ENCODE assay signal across 16 mouse cellular contexts in the genomic region with DNA sequence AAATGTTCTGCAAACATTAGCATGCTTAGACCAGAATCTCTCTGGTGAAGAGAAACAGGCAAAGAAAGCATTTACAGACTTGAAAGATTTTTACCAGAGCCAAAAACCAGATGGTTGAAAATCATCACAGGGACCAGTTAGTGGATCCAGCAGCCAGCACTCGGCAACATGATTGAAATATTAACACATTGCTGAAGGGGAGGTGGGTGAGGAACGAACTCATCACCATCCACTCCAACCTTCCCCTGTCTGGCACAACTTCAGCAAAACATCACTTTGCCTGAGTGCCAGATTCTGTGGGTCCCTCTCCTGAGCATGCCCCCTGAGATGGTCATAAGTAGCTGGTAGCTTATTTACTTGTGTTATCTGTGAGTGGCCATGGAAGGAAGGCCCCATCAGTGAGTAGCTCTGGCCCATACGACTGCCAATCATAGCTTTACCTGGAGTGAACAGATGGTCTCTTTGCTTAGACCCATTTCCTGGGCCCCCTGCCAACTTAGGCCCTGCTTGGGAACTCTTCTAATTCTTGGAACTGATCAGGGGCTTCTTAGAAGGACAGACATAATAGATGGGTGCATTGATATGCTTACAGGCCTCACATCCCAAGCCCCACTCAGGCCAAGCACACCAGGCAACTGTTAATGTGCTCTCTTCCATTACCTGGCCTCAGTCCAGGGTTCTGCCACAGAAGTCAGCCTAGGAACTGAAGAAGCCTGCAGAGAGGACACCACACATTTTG. TPM values are rescaled to one million over a fixed set of nuclear protein-coding genes. Genes with fewer than 3 reads are reported as not detected.
DNase-seq lines count a peak whose midpoint lies in the region; ATAC-seq lines count a peak whose summit lies in the region.
"Had no signal": no experiment of that assay in that cellular context is flagged by ENCODE, and none has a peak within 500 bp of the region (broad histone marks: within the 10 kb centered on the region; RNA-seq: fewer than 3 reads in every experiment).

No protein-coding gene starts in this region.

- no peak overlapping the region for H3K9ac ChIP-seq in forebrain, embryonic 12.5 days
- H3K9ac ChIP-seq in forebrain, embryonic 11.5 days (ENCODE audit: low read length): no peak overlapping the region
- no peak overlapping the region for H3K9ac ChIP-seq in midbrain, embryonic 14.5 days (replicated peaks; ENCODE audit: low read length)
- no peak overlapping the region for H3K9ac ChIP-seq in midbrain, embryonic 15.5 days
- H3K9ac ChIP-seq: heart, embryonic 12.5 days; midbrain, embryonic 12.5 days; stomach, embryonic 15.5 days had no signal

- DNase-seq in forebrain, embryonic 11.5 days (ENCODE audit: low spot score): no peak
- peak; percentile 8 for DNase-seq in midbrain, embryonic 14.5 days
- peak; percentile 86 to 91 for DNase-seq in cerebellum, postnatal 25 days
- no peak for DNase-seq in frontal cortex, postnatal 36 days (ENCODE audit: low spot score in 2 of 2)
- no peak for DNase-seq in ovary, postnatal 14 days (ENCODE audit: low spot score)
- DNase-seq: adrenal gland, adult 8-10 months; gastrocnemius, postnatal 36 days; kidney, adult 9 months; lung, postnatal 10 days; thymus, postnatal 4 days had no signal

- H3K27ac ChIP-seq in forebrain, embryonic 12.5 days: 0 out of 2 replicates have a peak overlapping the region, but pooled peaks have one; percentile 31
- H3K27ac ChIP-seq in forebrain, embryonic 11.5 days (ENCODE audit: low read depth, low read length): no peak overlapping the region
- no peak overlapping the region for H3K27ac ChIP-seq in midbrain, embryonic 14.5 days (replicated peaks; ENCODE audit: low read depth, low read length)
- no peak overlapping the region for H3K27ac ChIP-seq in midbrain, embryonic 15.5 days
- H3K27ac ChIP-seq: midbrain, embryonic 12.5 days; stomach, embryonic 15.5 days had no signal

- no peaks in the 10 kb centered on the region for H3K9me3 ChIP-seq in forebrain, embryonic 12.5 days
- H3K9me3 ChIP-seq in forebrain, embryonic 11.5 days (ENCODE audit: control insufficient read depth, low read length): no peaks in the 10 kb centered on the region
- H3K9me3 ChIP-seq in midbrain, embryonic 14.5 days (ENCODE audit: control insufficient read depth, low read length): no peaks in the 10 kb centered on the region
- no peaks in the 10 kb centered on the region for H3K9me3 ChIP-seq in midbrain, embryonic 15.5 days
- H3K9me3 ChIP-seq: heart, embryonic 12.5 days; midbrain, embryonic 12.5 days; stomach, embryonic 15.5 days had no signal

- no peak overlapping the region for H3K4me3 ChIP-seq in forebrain, embryonic 12.5 days (replicated peaks)
- no peak overlapping the region for H3K4me3 ChIP-seq in forebrain, embryonic 11.5 days (ENCODE audit: low read depth, low read length)
- no peak overlapping the region for H3K4me3 ChIP-seq in midbrain, embryonic 14.5 days (replicated peaks; ENCODE audit: low read depth, low read length)
- H3K4me3 ChIP-seq in midbrain, embryonic 15.5 days: no peak overlapping the region
- H3K4me3 ChIP-seq: heart, embryonic 12.5 days; midbrain, embryonic 12.5 days; stomach, embryonic 15.5 days had no signal

- no peak overlapping the region for H3K4me2 ChIP-seq in forebrain, embryonic 12.5 days
- no peak overlapping the region for H3K4me2 ChIP-seq in forebrain, embryonic 11.5 days (ENCODE audit: low read depth, low read length, severe bottlenecking)
- H3K4me2 ChIP-seq in midbrain, embryonic 14.5 days (ENCODE audit: low read length): no peak overlapping the region
- H3K4me2 ChIP-seq in midbrain, embryonic 15.5 days: no peak overlapping the region
- H3K4me2 ChIP-seq: heart, embryonic 12.5 days; midbrain, embryonic 12.5 days; stomach, embryonic 15.5 days had no signal

- peaks cover 11% of the 10 kb centered on the region for H3K4me1 ChIP-seq in forebrain, embryonic 12.5 days
- H3K4me1 ChIP-seq in forebrain, embryonic 11.5 days (replicated peaks; ENCODE audit: control insufficient read depth, insufficient read depth, low read length): peaks cover 6% of the 10 kb centered on the region
- peaks cover 2% of the 10 kb centered on the region for H3K4me1 ChIP-seq in midbrain, embryonic 14.5 days (ENCODE audit: control insufficient read depth, insufficient read depth, low read length)
- peaks cover 4% of the 10 kb centered on the region for H3K4me1 ChIP-seq in midbrain, embryonic 15.5 days

- no peak for ATAC-seq in forebrain, embryonic 12.5 days (ENCODE audit: low FRiP score)
- ATAC-seq in forebrain, embryonic 11.5 days (replicated peaks; ENCODE audit: low FRiP score): no peak
- ATAC-seq in midbrain, embryonic 14.5 days (ENCODE audit: low FRiP score, low TSS enrichment): no peak
- no peak for ATAC-seq in midbrain, embryonic 15.5 days (replicated peaks)
- ATAC-seq in megakaryocyte-erythroid progenitor cell, adult 5-6 weeks (replicated peaks; ENCODE audit: low FRiP score, low TSS enrichment, poor library complexity, severe bottlenecking): peak; percentile 34; the same call in 1 of the 2 replicates

- H3K27me3 ChIP-seq in forebrain, embryonic 12.5 days: peaks cover 7% of the 10 kb centered on the region
- H3K27me3 ChIP-seq in forebrain, embryonic 11.5 days (ENCODE audit: control insufficient read depth, insufficient read depth, low read length): no peaks in the 10 kb centered on the region
- H3K27me3 ChIP-seq in midbrain, embryonic 14.5 days (ENCODE audit: control insufficient read depth, insufficient read depth, low read length): 0 out of 2 replicates have a peak, but pooled peaks cover 4% of the 10 kb centered on the region
- peaks cover 6% of the 10 kb centered on the region; the same call in 1 of the 2 replicates for H3K27me3 ChIP-seq in midbrain, embryonic 15.5 days (replicated peaks)
- H3K27me3 ChIP-seq: stomach, embryonic 15.5 days had no signal

- WGBS in forebrain, embryonic 12.5 days: 71% methylated on average over 3 of the region's 3 CpGs
- 90% methylated on average over 3 of the region's 3 CpGs for WGBS in forebrain, embryonic 11.5 days
- WGBS in midbrain, embryonic 14.5 days: 85% methylated on average over 3 of the region's 3 CpGs
- WGBS in midbrain, embryonic 15.5 days: 88% methylated on average over 3 of the region's 3 CpGs

- no peaks in the 10 kb centered on the region; the same call in 1 of the 2 replicates for H3K36me3 ChIP-seq in forebrain, embryonic 12.5 days (replicated peaks)
- H3K36me3 ChIP-seq in forebrain, embryonic 11.5 days (ENCODE audit: control insufficient read depth, insufficient read depth, low read length): no peaks in the 10 kb centered on the region
- no peaks in the 10 kb centered on the region for H3K36me3 ChIP-seq in midbrain, embryonic 14.5 days (ENCODE audit: control insufficient read depth, insufficient read depth, low read length)
- H3K36me3 ChIP-seq in midbrain, embryonic 15.5 days (replicated peaks): no peaks in the 10 kb centered on the region
- H3K36me3 ChIP-seq: heart, embryonic 12.5 days; midbrain, embryonic 12.5 days; stomach, embryonic 15.5 days had no signal

RNA-seq across cellular contexts. Expression of a gene that starts 5.6 kb away (rescaled TPM):
- 76.7 and 82.9 TPM in 2 replicates for polyA plus RNA-seq in forebrain, embryonic 12.5 days (2016; fragmentation: Nextera tagmentation; extraction: Ambion mirVana)
- 86.2 and 87.8 TPM in 2 replicates for polyA plus RNA-seq in forebrain, embryonic 11.5 days (2014; fragmentation: Nextera tagmentation; extraction: Ambion mirVana)
- polyA plus RNA-seq in midbrain, embryonic 14.5 days (2014; fragmentation: Nextera tagmentation; extraction: Ambion mirVana): 17.4 and 27.4 TPM in 2 replicates
- 18.4 and 22.0 TPM in 2 replicates for polyA plus RNA-seq in midbrain, embryonic 15.5 days (2015; fragmentation: Nextera tagmentation; extraction: Ambion mirVana)
- 101 and 135 TPM in 2 replicates for total RNA-seq in megakaryocyte-erythroid progenitor cell, adult 5-6 weeks (2014; fragmentation: Nextera tagmentation)
- 98.9 and 102 TPM in 2 replicates for total RNA-seq in megakaryocyte-erythroid progenitor cell, adult 5-6 weeks (2017)

RNA-seq across cellular contexts. Expression of a gene that starts 16.3 kb away (rescaled TPM):
- 31.1 and 33.2 TPM in 2 replicates for polyA plus RNA-seq in forebrain, embryonic 12.5 days (2016; fragmentation: Nextera tagmentation; extraction: Ambion mirVana)
- polyA plus RNA-seq in forebrain, embryonic 11.5 days (2014; fragmentation: Nextera tagmentation; extraction: Ambion mirVana): 37.8 and 39.6 TPM in 2 replicates
- 22.4 and 25.9 TPM in 2 replicates for polyA plus RNA-seq in midbrain, embryonic 14.5 days (2014; fragmentation: Nextera tagmentation; extraction: Ambion mirVana)
- polyA plus RNA-seq in midbrain, embryonic 15.5 days (2015; fragmentation: Nextera tagmentation; extraction: Ambion mirVana): 36.1 and 37.1 TPM in 2 replicates
- total RNA-seq in megakaryocyte-erythroid progenitor cell, adult 5-6 weeks (2014; fragmentation: Nextera tagmentation): 34.7 and 51.0 TPM in 2 replicates
- 37.0 and 42.9 TPM in 2 replicates for total RNA-seq in megakaryocyte-erythroid progenitor cell, adult 5-6 weeks (2017)

RNA-seq across cellular contexts. Expression of a gene that starts 20.7 kb away (rescaled TPM):
- polyA plus RNA-seq in forebrain, embryonic 12.5 days (2016; fragmentation: Nextera tagmentation; extraction: Ambion mirVana): 110 and 111 TPM in 2 replicates
- polyA plus RNA-seq in forebrain, embryonic 11.5 days (2014; fragmentation: Nextera tagmentation; extraction: Ambion mirVana): 112 and 120 TPM in 2 replicates
- polyA plus RNA-seq in midbrain, embryonic 14.5 days (2014; fragmentation: Nextera tagmentation; extraction: Ambion mirVana): 95.6 and 111 TPM in 2 replicates
- polyA plus RNA-seq in midbrain, embryonic 15.5 days (2015; fragmentation: Nextera tagmentation; extraction: Ambion mirVana): 126 and 127 TPM in 2 replicates
- total RNA-seq in megakaryocyte-erythroid progenitor cell, adult 5-6 weeks (2014; fragmentation: Nextera tagmentation): 101 and 104 TPM in 2 replicates
- total RNA-seq in megakaryocyte-erythroid progenitor cell, adult 5-6 weeks (2017): 151 and 153 TPM in 2 replicates

RNA-seq across cellular contexts. Expression of a gene that starts 24.3 kb away (rescaled TPM):
- polyA plus RNA-seq in forebrain, embryonic 12.5 days (2016; fragmentation: Nextera tagmentation; extraction: Ambion mirVana): 2.4 and 3.5 TPM in 2 replicates
- polyA plus RNA-seq in forebrain, embryonic 11.5 days (2014; fragmentation: Nextera tagmentation; extraction: Ambion mirVana): 14.2 and 17.5 TPM in 2 replicates
- polyA plus RNA-seq in midbrain, embryonic 14.5 days (2014; fragmentation: Nextera tagmentation; extraction: Ambion mirVana): 0.19 and 0.63 TPM in 2 replicates
- polyA plus RNA-seq in midbrain, embryonic 15.5 days (2015; fragmentation: Nextera tagmentation; extraction: Ambion mirVana): 0.65 and 0.79 TPM in 2 replicates
- 193 and 197 TPM in 2 replicates for total RNA-seq in megakaryocyte-erythroid progenitor cell, adult 5-6 weeks (2014; fragmentation: Nextera tagmentation)
- 162 and 228 TPM in 2 replicates for total RNA-seq in megakaryocyte-erythroid progenitor cell, adult 5-6 weeks (2017)
- total RNA-seq: gastrocnemius, postnatal 36 days had no signal

RNA-seq across cellular contexts. Expression of a gene that starts 30.7 kb away (rescaled TPM):
- polyA plus RNA-seq in forebrain, embryonic 12.5 days (2016; fragmentation: Nextera tagmentation; extraction: Ambion mirVana): 619 TPM in 2 replicates
- polyA plus RNA-seq in forebrain, embryonic 11.5 days (2014; fragmentation: Nextera tagmentation; extraction: Ambion mirVana): 722 and 731 TPM in 2 replicates
- 434 and 525 TPM in 2 replicates for polyA plus RNA-seq in midbrain, embryonic 14.5 days (2014; fragmentation: Nextera tagmentation; extraction: Ambion mirVana)
- polyA plus RNA-seq in midbrain, embryonic 15.5 days (2015; fragmentation: Nextera tagmentation; extraction: Ambion mirVana): 669 and 673 TPM in 2 replicates
- 286 and 320 TPM in 2 replicates for total RNA-seq in megakaryocyte-erythroid progenitor cell, adult 5-6 weeks (2014; fragmentation: Nextera tagmentation)
- total RNA-seq in megakaryocyte-erythroid progenitor cell, adult 5-6 weeks (2017): 1,361 and 1,527 TPM in 2 replicates

Comparison
In these comparisons a context has a peak if more than half of its experiments do, and no peak if none do; other contexts are left out.
1. DNase-seq: peak in midbrain, embryonic 14.5 days (single experiment) and cerebellum, postnatal 25 days (2 of 2); none in forebrain, embryonic 11.5 days (single experiment), frontal cortex, postnatal 36 days (0 of 2) and ovary, postnatal 14 days (single experiment).